Mouse (Mus musculus) kidney, adult 9 months (tissue): Measurements from ENCODE around the gene Hs2st1.

ENCODE experiments used
- DNase-seq: peaks from one replicate; pipeline ENCODE4 v3.0.0; 2022

Hs2st1 gene

DNA sequence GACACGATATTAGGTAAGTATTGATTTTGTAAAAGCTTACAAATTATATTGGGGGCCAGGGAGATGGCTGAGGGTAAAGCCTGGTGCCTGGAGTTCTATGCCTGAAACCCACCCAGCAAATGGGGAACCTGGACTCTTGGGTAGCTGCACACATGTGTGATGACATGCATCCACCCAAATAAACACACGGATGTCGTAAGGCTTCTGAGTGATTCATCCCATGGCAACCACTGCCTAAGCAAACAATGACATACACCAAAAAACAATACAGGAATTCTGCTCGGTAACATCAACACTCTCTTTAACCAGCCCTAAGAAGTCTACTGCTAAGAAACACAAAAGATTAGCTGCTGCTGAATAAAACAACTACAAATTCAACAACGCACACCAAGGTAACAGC, 73.2 kb downstream of the Hs2st1 start:
- no peak for DNase-seq

DNA sequence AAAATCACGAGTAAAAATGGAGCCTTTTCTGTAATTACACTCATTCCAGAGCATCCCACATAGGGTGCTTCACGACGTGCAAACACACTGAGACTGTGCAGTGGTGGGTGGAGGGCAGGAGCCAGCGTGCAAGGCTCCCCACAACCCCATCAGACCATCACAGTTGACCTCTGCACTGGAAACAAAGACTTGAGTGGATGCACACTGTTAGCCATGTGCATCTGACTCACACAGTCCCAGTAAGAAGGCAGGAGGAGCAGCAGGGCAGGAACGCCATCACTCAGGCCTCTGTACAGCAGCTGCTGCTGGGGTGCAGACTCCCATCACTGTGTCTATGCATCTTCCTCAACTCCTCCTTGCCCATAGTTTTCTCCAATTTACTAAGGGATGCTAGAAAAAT, 75.1 kb downstream of the Hs2st1 start:
- no peak for DNase-seq

DNA sequence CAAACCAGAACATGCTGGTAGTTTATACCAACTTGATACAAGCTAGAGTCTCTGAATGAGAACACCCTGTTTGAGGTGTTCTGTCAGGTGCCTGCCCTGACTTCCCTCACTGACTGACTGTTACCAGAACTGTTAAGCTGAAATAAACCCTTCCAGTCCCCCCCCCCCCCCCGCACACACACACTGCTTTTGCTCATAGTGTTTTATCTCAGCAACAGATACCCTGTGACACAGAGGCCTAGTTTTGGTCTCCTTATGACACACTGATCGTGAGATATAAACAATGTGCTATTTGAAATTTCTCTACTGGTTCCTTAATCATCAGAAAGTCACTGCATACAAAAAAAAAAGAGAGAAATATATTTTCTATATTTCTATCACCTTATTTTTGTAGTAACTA, 81.2 kb downstream of the Hs2st1 start:
- DNase-seq, result no peak

DNA sequence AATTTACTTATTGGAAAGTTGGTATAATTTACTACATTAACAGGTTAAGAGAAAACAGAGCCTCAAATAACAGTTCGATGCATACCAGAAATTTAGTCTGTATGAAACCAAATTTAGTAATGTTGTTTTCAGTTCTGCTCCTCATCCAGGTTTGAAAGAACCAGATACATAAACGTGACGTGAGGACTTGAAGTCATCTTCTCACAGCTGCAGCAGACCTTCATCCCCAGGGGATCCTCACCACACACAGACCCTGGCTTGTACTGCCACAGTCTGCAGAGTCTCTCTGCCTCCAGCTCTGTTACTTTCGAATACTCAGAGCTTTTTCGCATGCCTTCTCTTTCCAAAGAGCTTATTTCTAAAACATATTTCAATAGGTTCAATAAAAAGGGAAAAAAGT, 89.4 kb downstream of the Hs2st1 start:
- DNase-seq, result no peak

DNA sequence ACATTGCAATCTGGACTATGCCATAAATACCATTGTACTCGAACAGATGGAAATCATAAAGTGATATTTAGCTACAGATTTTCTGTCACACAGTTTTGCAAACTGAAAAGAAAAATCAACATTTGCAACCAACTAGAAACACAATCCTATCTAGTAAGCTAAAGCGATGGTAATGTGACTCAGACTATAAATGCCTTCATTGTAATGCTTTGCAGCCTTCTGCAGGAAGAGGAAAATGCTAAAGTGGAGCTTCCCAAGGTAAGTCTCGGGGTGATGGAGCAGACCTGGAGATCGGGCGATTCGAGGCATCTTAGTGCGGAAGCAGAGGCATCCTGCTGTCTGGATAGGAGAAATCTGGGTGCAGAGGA, 91.6 kb downstream of the Hs2st1 start:
- no peak for DNase-seq

DNA sequence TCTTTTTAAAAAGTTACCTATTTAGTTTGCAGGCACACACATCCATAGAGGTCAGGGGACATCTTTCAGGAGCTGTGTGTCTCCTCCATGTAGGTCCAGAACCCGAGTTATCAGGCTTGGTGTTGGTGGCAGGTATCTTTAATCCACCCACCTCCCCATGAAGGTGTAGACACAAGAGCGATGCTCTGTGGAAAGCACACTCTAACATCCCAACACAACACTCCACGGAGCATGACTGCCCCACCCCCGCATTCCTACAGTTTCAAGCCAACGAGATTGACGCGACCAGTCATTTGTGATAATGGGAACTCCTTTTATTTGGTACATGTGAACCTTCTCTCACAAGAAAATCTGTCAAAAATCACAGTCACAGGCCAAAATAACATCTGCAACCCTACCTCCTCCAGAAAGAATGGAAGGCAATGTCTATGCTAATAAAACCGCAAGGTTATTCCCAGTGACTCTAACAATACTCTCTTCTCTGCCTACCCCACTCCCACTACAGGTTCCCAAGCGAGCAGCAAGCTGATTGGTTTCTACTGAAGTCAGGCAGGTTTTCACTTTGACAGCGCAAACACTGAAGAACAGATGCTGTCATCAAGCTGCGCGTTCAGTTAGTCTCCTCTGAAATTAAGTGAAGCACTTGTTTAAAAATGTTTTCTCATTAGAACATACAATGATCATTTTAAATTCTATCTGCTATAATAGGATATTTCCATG, 92.1 kb downstream of the Hs2st1 start:
- DNase-seq, result no peak

DNA sequence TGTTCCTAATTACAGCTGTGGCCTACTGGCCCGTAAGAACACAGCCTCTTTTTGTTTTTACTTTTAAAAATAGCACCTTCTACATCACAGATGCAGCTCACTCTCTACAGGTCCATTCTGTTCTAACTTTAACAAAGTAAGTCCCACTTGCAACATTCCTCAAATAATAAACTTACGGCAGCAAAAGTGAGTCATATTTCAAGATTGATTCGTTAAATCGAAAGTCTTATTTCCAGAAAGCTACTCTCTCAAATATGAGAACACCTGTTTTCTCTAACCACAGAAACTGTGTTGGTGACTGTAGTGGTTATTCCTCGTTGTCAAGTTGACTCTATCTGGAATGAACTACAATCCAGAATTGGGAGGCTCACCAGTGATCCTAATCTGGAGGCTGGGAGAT, 94.1 kb downstream of the Hs2st1 start:
- no peak for DNase-seq

DNA sequence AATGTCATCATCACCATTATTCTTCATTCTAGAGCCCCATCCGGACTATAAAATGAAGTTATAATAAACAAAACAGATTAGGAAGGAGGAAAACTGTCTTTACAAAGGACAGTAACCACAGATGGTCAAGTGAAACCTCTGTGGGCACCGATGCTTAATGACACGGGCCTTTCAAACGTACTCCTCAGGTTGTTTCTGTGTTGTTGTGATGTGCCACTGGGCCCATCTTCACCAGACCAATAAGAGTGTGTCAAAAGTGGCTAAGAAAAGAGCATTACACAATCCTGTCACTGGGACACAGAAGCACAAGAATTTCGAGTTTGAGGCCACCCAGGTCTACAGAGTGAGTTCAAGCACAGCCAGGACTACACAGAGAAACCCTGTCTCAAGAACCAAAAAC, 95.3 kb downstream of the Hs2st1 start:
- DNase-seq, result no peak

DNA sequence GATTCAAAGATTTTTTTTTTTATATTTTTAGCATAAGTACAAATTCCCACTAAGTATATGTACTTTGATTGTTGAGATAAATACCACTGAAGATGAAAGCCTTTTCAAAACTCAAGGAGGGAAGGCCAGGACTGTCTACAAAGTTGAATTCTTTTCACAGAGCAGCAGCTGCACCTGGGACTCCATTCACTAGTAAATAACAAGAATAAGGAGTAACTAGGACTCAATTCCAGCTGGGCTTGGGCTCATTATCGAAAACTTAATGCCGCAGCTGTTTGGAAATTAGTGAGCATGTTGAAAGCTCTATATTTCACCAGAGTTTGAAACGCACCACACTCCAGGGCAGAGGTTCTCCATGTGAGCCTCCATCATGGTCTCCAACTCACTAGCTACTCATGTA, 98.0 kb downstream of the Hs2st1 start:
- DNase-seq, result no peak

DNA sequence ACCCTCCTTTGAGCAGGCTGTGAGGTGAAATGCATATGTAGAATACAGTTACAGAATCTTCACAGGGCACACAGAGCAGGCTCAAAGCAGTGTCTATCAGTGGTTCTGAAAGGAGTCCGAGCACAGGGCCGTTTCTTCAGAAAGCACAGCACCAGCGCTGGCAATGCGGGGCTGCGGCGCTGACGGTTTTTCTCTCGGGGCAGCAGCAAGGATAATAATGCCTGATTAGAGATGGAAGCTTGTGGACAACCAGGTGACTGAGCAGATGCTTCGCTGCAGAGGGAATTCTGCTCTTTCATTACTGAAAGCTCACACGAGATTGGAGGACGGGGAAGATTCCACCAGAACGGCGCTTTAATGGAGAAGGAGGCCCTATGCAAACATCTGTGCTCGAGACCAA, 99.1 kb downstream of the Hs2st1 start:
- DNase-seq, result no peak

DNA sequence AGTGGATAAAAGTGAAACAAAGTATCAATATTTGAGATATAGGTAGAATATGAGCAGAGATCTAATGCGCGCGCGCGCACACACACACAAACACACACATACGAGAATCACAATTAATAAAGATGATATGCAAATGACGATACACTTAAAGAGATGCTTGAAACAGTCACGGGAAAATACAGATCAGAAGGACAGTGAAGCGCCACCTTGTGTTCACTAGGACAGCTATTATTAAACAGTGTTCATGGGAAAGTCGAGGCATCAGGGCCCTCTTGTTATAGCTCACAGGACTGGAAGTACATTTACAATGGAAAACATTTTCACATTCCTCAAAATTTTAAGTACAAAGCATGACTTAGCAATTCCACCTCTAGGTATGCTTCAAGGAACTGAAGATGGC, 102.5 kb downstream of the Hs2st1 start:
- no peak for DNase-seq

DNA sequence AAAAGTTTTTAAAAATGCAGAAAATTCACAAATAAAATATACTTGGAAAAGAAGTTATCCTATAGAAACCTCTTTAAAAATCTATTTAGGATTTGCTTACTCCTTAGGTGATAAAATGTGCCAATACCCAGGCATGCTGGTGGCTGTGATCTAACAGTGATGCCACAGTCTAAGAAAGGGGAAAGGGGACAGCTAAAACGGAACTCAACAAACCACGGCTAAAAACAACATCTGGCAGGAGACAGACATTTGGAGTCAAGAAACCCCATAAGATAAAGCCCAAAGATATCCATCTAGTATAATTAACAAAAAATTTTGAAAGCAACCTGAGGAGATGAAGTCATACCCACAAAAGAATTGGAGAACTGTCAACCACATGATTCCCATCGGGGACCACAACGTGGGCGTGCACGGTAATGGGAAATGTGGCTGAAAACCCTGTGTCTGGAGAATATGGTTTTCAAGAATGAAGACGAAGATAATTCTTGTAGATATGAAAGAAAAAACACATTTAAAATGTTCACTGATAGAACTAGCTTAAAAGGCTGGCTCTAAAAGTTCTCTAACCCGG, 103.8 kb downstream of the Hs2st1 start:
- DNase-seq, result no peak

DNA sequence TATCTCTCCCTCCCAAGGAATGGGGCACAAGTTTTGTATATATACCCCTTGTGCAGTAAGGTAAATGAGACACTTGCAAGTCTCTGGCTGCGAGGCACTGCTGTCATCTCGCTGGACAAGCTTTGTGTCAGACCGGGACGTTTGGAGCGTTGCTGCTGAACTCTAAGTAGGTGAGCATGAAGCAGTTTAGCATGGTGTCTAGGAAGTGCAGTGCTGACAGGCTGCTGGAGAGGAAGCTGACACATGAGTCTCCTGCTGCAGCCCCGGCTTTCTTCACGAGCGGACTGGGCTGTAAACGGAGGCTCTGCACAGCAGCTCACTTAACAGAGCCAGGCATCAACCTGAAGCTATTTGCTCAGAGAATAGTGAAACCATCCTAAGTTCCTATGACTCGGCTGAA, 107.3 kb downstream of the Hs2st1 start:
- no peak for DNase-seq

DNA sequence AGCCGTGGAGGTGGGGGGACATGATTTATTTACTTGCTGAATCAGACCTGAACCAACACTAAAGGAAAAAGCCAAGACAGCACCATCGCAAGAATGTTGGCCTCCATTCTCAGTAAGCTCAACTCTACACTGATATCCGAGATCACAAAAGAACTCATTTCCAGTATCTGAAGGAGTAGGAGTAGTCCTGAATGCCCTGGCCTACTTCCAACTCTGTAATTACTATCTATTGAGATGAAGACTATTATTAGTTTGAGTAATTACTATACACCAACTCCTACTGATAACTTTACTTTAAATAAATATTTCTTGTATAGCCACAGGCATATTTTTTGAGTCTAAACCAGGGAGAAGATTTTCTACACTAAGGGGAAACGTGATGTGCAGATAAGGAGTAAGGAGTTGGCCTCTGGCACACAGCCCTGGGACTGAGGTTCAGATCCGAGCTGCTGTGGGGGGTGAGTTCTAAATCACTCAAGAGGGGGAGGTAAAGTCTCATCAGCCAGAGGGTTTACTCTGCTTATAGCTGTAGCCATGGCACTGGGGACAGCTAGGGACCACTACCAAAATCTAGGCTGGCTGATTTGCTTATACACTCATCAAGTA, 109.7 kb downstream of the Hs2st1 start:
- no peak for DNase-seq

DNA sequence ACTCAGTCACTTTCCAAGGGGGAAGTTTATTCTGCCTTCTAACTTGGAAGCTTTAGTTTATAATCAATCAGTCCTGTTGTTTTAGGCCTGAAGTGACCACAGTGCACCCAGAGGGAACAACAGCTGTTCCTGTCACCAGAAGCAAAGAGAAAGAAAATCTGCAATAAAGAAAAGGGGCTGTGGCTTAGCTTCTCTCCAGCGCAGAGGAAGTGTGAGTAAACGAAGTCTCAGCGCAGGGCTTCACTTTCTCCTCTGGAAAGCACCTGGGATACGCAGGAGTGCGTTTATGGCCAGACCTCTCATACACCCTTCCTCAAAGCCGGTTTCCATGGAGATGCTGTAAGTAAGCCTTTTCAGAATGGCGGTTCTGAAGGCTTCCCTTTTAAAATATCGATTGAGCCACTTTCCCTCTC, 110.7 kb downstream of the Hs2st1 start:
- DNase-seq, result no peak

DNA sequence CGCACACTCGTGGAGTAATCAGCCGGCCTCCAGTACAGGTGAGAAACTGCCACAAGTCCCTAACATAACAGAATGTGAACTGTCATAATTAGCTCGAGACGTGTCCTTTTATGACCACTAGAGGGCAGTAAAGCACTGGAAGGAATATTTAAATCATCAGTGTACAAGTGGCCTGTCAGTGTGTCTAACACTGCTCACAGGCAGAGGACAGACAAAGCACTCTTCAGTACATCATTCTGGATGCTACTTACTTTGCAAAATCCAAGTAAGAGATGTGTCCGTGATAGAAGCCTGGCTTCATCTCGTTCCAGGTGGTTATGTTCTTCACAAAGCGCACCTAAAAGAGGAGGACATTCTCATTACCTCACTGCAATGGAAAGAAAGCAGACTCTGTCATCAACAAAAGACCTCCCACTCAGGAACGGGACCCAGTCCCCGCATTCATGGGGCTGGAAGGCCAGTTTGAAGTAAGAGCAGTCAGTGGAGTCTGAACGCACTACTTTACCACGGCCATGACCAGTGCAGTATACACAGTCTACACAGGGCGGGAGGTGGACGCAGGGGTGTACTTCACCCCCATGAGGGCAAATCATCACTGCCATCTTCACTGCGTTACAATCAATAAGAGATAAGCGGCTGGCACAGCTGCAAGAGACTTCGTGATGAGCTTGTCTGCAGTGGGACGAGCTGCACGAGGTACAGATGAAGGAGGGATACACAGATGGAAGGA, 116.1 kb downstream of the Hs2st1 start:
- peak; percentile 72 for DNase-seq

DNA sequence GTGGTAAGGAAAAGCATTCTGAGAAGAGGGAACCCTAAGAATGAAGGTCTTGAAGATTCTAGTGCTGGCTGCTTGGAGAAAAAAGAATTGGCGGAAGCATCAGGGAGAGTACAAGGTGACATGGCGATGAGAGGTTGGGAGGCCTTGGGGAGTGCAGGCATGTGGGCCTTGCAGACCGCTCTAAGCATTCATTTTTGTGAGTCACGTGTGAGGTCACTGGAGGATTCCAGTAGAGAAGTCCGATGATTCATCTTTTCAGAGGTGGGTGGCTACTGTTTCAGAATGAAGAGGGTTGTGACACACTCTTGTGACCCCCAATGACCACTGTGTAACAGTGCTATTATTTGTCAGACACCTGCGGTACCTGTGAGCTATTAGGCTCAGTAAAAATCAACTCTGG, 121.0 kb downstream of the Hs2st1 start:
- no peak for DNase-seq

DNA sequence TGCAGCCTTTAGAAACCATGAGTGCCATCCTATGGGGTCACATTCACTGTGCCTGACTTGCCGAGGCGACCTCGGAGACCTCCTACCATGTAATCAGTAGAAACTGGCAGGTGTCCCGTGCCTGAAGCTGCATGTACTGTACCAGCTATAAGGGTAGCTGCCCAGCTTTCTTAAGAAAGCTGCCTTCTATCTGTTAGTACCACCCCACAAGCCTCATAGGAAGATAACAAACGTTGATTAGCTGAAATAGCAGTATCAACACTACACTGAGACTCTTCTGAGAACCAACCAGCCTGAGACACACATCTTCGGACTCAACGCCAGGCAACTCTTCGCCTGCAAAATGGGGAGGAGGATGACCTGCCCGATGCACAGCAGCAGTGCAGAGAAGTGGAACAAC, 122.1 kb downstream of the Hs2st1 start:
- DNase-seq, result no peak

DNA sequence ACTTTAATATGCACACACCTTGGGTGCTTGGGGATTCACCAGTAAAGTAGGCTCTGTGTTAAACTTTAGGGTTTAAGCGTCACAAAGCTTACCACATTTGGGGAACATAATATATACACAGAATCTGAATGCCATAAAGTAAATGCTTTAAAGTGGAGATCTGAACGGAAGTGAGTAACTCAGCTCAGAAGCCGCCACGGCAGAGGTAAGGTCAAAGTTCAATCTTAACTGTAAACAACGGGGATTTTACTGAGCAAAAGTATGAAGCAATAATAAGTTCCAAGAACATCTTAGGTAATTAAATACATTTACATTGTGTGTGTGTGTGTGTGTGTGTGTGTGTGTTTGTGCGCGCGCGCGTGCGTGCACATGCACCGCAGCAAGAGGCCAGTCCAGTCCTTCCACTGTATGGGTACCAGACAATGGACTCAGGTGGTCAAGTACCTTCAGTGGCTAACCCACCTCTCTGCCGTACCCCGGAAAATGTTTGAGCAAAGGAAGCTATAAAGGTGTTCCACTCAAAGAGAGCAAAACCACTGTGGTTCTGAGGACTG, 123.8 kb downstream of the Hs2st1 start:
- no peak for DNase-seq

DNA sequence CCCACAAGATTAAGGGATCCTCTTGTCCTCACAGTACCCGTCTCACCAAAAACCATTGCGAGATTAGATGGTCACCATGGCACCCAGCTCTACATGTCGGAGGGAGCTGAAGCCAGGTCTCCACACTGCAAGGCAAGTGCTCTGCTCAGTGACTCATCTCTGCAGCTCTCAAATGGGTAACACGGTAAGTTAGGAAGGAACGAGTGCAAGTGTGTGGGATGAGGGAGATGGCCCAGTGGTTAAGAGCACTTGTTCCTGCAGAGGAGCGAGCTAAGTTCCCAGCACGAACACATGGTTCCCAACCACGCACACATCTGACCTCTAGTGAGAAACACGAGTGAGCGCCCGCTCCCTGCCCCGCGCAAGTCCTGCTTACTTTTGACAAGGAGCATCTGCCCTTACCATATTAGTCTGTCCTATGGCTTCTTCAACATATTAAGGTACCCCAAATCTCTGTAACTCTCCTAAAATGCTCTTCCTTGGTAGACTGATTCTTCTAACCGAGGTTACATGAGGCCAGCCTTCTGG, 132.0 kb downstream of the Hs2st1 start:
- no peak for DNase-seq

DNA sequence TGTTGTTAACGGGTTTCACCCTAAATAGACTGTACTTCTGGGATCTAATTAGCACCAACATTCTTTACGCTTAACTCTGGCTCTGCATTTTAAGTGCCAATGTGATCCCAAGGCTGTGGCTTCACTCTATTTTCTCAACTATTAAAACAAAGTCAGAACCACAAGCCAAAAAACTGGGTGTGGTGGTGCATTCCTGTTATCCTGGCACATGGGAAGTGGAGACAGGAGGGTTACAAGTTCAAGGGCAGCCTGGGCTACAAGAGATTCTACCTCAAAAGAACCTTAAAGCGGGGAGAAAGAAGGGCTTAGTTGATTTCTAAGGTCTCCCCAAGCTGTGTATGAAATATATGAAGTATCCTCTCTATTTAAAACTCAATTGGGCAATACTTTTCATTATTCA, 133.9 kb downstream of the Hs2st1 start:
- no peak for DNase-seq

DNA sequence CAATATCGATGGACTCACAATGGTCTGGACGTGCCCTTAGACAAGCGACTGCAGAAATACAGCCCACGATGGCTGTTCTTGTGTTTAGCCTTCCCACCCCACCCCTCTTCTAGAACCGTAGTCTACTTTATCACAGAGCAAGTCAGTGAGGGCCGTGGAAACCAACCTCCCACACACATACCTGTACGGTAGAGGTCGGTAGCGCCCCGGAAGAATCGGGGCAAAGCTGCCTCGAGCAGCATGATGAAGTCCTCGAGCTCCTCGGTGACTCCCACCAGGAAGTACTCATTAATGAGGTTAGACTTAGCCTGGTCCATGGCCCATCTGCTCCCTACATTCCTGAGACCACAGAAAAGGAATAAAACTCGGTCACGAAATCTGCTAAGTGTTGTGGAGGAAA, 134.7 kb downstream of the Hs2st1 start:
- no peak for DNase-seq

DNA sequence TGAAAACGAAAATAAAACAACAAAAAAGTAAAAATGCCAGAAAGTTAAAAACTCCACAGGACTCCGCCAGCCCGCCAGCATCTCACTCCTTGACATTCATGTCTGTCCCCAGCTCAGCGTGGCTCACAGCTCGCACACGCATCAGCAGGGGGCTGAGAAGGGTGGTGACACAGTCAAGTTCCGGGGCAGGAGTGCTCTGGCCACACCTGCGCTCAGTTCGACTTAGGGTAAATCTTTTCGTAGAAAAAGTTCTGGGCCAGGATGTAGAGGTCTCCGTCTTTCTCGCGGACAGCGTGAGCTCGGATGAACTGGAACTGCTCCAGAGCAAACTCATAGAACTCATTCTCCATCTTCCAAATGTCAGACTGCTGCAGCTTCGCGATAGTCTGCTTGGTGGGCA, 135.7 kb downstream of the Hs2st1 start:
- DNase-seq, result no peak

DNA sequence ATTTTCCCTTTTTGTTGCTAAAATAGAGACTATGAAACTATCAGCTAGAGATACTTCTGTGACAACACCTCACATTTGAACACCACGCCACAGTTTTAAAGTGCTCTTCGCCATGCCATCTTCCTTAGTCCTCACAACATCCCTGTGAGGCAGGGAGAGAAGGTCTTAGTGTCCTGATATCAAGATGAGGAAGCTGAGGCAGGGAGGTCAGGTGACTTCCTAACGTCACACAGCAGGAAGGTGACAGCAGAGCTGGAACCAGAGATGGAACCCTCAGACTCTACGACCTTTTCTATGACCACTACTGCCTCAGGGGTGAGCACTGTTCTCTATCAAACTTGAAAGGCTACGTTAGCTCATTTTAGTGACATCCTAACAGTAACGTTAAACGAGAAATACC, 136.9 kb downstream of the Hs2st1 start:
- no peak for DNase-seq
